Mouse (Mus musculus) heart, postnatal 25 days (tissue): ENCODE measurements around the gene Ankrd6. TPM values are rescaled to one million over a fixed set of nuclear protein-coding genes. Genes with fewer than 3 reads are reported as not detected.

Source experiments
- DNase-seq: peaks from one replicate; pipeline ENCODE4 v3.0.0; 2022; ENCODE audit warnings: low spot score
- intact Hi-C: fragments of 180-260 bp; cut with DNase I; formaldehyde crosslinking; loops from one replicate; pipeline ENCODE4 v1.15.1; 2025
- total RNA-seq, 2 experiments: library from RNA; stranded (reverse); gene quantifications; 2 replicates each; pipeline ENCODE4 v1.2.3; 2021

Gene Ankrd6
- total RNA-seq, 2 experiments from 2014 or later: 2.7 to 3.7 TPM

- DNase-seq: no peak
- intact Hi-C loops: no loop called here
Observed at GRCm38 (mm10) chr4:32909241-32909979, 41.2 kb downstream of the Ankrd6 start.

GRCm38 (mm10) chr4:32907631-32908030, 43.0 kb downstream of the Ankrd6 start:
- no peak for DNase-seq
- intact Hi-C loops: no loop called here

GRCm38 (mm10) chr4:32906627-32907026, 44.0 kb downstream of the Ankrd6 start:
- intact Hi-C loops: no loop called here
- DNase-seq: peak; percentile 28

GRCm38 (mm10) chr4:32905913-32906312, 44.7 kb downstream of the Ankrd6 start:
- no peak for DNase-seq
- intact Hi-C loops: no loop called here

GRCm38 (mm10) chr4:32905381-32905780, 45.3 kb downstream of the Ankrd6 start:
- DNase-seq: no peak
- intact Hi-C loops: no loop called here

- intact Hi-C loops: no loop called here
- no peak for DNase-seq
Observed at GRCm38 (mm10) chr4:32903826-32904225, 46.8 kb downstream of the Ankrd6 start.

- intact Hi-C loops: loop anchor here (5.0 kb wide), 1 partner anchor 67 kb away; no protein-coding TSS in a partner anchor
- DNase-seq: no peak
Observed at GRCm38 (mm10) chr4:32899051-32899450, 51.6 kb downstream of the Ankrd6 start.

- intact Hi-C loops: no loop called here
Observed at GRCm38 (mm10) chr4:32891341-32891740, 59.3 kb downstream of the Ankrd6 start.

GRCm38 (mm10) chr4:32890735-32891098, 59.9 kb downstream of the Ankrd6 start:
- intact Hi-C loops: no loop called here

More at GRCm38 (mm10) chr4:32891341-32891740, 59.3 kb downstream of the Ankrd6 start:
- DNase-seq: no peak

GRCm38 (mm10) chr4:32889996-32890734, 60.5 kb downstream of the Ankrd6 start:
- intact Hi-C loops: no loop called here
- no peak for DNase-seq

More at GRCm38 (mm10) chr4:32890735-32891098, 59.9 kb downstream of the Ankrd6 start:
- DNase-seq: no peak

- intact Hi-C loops: no loop called here
- peak; percentile 57 for DNase-seq
Observed at GRCm38 (mm10) chr4:32889246-32889645, 61.4 kb downstream of the Ankrd6 start.

- intact Hi-C loops: no loop called here
Observed at GRCm38 (mm10) chr4:32886479-32886878, 64.2 kb downstream of the Ankrd6 start.

GRCm38 (mm10) chr4:32884599-32884998, 66.0 kb downstream of the Ankrd6 start:
- no peak for DNase-seq
- intact Hi-C loops: no loop called here

More at GRCm38 (mm10) chr4:32886479-32886878, 64.2 kb downstream of the Ankrd6 start:
- no peak for DNase-seq

- no peak for DNase-seq
- intact Hi-C loops: no loop called here
Observed at GRCm38 (mm10) chr4:32881001-32881400, 69.6 kb downstream of the Ankrd6 start.

- intact Hi-C loops: no loop called here
- DNase-seq: no peak
Observed at GRCm38 (mm10) chr4:32874669-32875068, 76.0 kb downstream of the Ankrd6 start.

GRCm38 (mm10) chr4:32872189-32872749, 78.4 kb downstream of the Ankrd6 start:
- DNase-seq: no peak
- intact Hi-C loops: no loop called here

- DNase-seq: no peak
- intact Hi-C loops: no loop called here
Observed at GRCm38 (mm10) chr4:32869370-32869769, 81.3 kb downstream of the Ankrd6 start.

GRCm38 (mm10) chr4:32868858-32869257, 81.8 kb downstream of the Ankrd6 start:
- intact Hi-C loops: no loop called here
- no peak for DNase-seq

- no peak for DNase-seq
Observed at GRCm38 (mm10) chr4:32868437-32868836, 82.2 kb downstream of the Ankrd6 start.

GRCm38 (mm10) chr4:32867460-32867859, 83.2 kb downstream of the Ankrd6 start:
- DNase-seq: no peak
- intact Hi-C loops: no loop called here

More at GRCm38 (mm10) chr4:32868437-32868836, 82.2 kb downstream of the Ankrd6 start:
- intact Hi-C loops: no loop called here

GRCm38 (mm10) chr4:32864867-32865242, 85.8 kb downstream of the Ankrd6 start:
- intact Hi-C loops: no loop called here
- no peak for DNase-seq
